Mouse (Mus musculus) cerebellum, adult 8-10 months (tissue): ENCODE results near the gene Cisd1.
A peak's percentile ranks its signal among the peaks of the same experiment; 100 is the strongest.

Experiments used
- DNase-seq: peaks from one replicate; pipeline ENCODE4 v3.0.0; 2022

Gene Cisd1

GRCm38 (mm10) chr10:71316497-71316896 is 28.3 kb downstream of the Cisd1 start:
- no peak for DNase-seq

GRCm38 (mm10) chr10:71316056-71316455 is 28.7 kb downstream of the Cisd1 start:
- DNase-seq = no peak

- no peak for DNase-seq
These were observed 30.2 kb downstream of the Cisd1 start for GRCm38 (mm10) chr10:71314596-71314995.

- no peak for DNase-seq
These were observed 34.5 kb downstream of the Cisd1 start for GRCm38 (mm10) chr10:71310288-71310687.

- no peak for DNase-seq
These were observed 36.6 kb downstream of the Cisd1 start for GRCm38 (mm10) chr10:71308199-71308598.

- DNase-seq = no peak
These were observed 38.0 kb downstream of the Cisd1 start for GRCm38 (mm10) chr10:71306759-71307158.

- DNase-seq = no peak
These were observed 38.6 kb downstream of the Cisd1 start for GRCm38 (mm10) chr10:71306190-71306589.

GRCm38 (mm10) chr10:71302490-71302889 is 42.3 kb downstream of the Cisd1 start:
- no peak for DNase-seq

- peak; percentile 47 for DNase-seq
These were observed 44.6 kb downstream of the Cisd1 start for GRCm38 (mm10) chr10:71300161-71300560.

- no peak for DNase-seq
These were observed 51.5 kb downstream of the Cisd1 start for GRCm38 (mm10) chr10:71293245-71293644.

- no peak for DNase-seq
These were observed 52.5 kb downstream of the Cisd1 start for GRCm38 (mm10) chr10:71292254-71292653.

GRCm38 (mm10) chr10:71291801-71292200 is 53.0 kb downstream of the Cisd1 start:
- DNase-seq = no peak

GRCm38 (mm10) chr10:71291179-71291661 is 53.5 kb downstream of the Cisd1 start:
- DNase-seq = no peak

- peak; percentile 90 for DNase-seq
These were observed 59.6 kb downstream of the Cisd1 start, which contains the start of gene Ube2d1 for GRCm38 (mm10) chr10:71285126-71285580. Gene Ube2d1, minus strand, starts transcription at chr10:71285262.

GRCm38 (mm10) chr10:71284511-71285125 is 60.1 kb downstream of the Cisd1 start:
- peak; percentile 36 for DNase-seq

GRCm38 (mm10) chr10:71284131-71284510 is 60.6 kb downstream of the Cisd1 start:
- DNase-seq = no peak
